Comparison of ENCODE assay signal across 28 mouse cellular contexts in the genomic region with DNA sequence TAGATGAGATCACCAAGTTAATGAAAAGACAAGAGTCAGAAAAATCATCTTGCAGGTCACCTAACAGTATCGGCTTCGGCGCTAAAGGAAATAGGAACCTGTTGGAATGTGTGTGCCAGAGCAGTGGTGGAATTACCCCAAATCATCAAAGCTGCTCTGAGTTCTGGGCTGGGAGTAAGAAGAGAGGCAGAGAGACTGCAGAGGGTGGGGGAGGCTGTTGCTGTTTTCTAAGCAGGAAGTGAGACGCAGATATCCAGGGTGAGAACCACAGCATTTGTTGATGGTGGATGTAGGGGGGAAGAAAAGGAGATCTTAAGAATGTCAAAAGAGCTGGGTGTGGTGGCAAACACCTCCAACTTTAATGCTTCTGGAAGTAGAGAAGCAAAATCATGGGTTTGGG.
DNase-seq lines count a peak whose midpoint lies in the region; ATAC-seq and TF ChIP-seq lines count a peak whose summit lies in the region.
"Had no signal": no experiment of that assay in that cellular context is flagged by ENCODE, and none has a peak within 500 bp of the region (broad histone marks: within the 10 kb centered on the region; RNA-seq: fewer than 3 reads in every experiment).

No protein-coding gene starts in this region.

- in situ Hi-C loops in CH12.LX (cut with MboI; ENCODE audit: low pct_ligation_motif_present, low pct_unique_long_range_greater_than_20kb, low sequenced_read_pairs): no loop called here

- H3K4me3 ChIP-seq in heart, embryonic 10.5 days: no peak overlapping the region
- H3K4me3 ChIP-seq in CH12.LX (replicated peaks in 1 of 3; ENCODE audit: low read depth in 2 of 3, low read length in 2 of 3, poor library complexity in 1 of 3): no peak overlapping the region
- no peak overlapping the region for H3K4me3 ChIP-seq in thymus, adult 2 months (ENCODE audit: control insufficient read depth, insufficient read depth, low read length)
- no peak overlapping the region for H3K4me3 ChIP-seq in hindbrain, embryonic 11.5 days (ENCODE audit: low read depth, low read length)
- H3K4me3 ChIP-seq in limb, embryonic 10.5 days: no peak overlapping the region
- H3K4me3 ChIP-seq: embryonic facial prominence, embryonic 10.5 days; forebrain, embryonic 15.5 days; gastrocnemius, adult 2 months; heart, embryonic 13.5 days; intestine, embryonic 15.5 days; limb, embryonic 13.5 days; liver, embryonic 12.5 days; midbrain, embryonic 10.5 days; neural tube, embryonic 15.5 days had no signal

- dilution Hi-C loops in CH12.LX (cut with MboI; ENCODE audit: extremely low pct_ligation_motif_present, extremely low pct_unique_long_range_greater_than_20kb, low sequenced_read_pairs): no loop called here

- no peak for TF ChIP-seq EP300 in CH12.LX (IDR thresholded peaks at IDR 0.05; ENCODE audit: low read length)

- TF ChIP-seq POLR2A in CH12.LX (IDR thresholded peaks at IDR 0.05; ENCODE audit: low read depth, low read length): no peak
- TF ChIP-seq POLR2A in thymus, adult 2 months (IDR thresholded peaks at IDR 0.05; ENCODE audit: control insufficient read depth, extremely low read depth, insufficient read depth, low read length, poor library complexity): no peak

- H3K4me1 ChIP-seq in heart, embryonic 10.5 days: peaks cover 5% of the 10 kb centered on the region; the same call in 1 of the 2 replicates
- peaks cover 0 to 24% of the 10 kb centered on the region in 2 experiments; a peak in 3 of 4 replicates for H3K4me1 ChIP-seq in CH12.LX (ENCODE audit: control insufficient read depth in 1 of 2, insufficient read depth in 2 of 2)
- no peaks in the 10 kb centered on the region for H3K4me1 ChIP-seq in thymus, adult 2 months (replicated peaks; ENCODE audit: control insufficient read depth, insufficient read depth, low read length)
- no peaks in the 10 kb centered on the region for H3K4me1 ChIP-seq in hindbrain, embryonic 11.5 days (replicated peaks; ENCODE audit: control insufficient read depth, insufficient read depth, low read length)
- no peaks in the 10 kb centered on the region for H3K4me1 ChIP-seq in limb, embryonic 10.5 days
- H3K4me1 ChIP-seq: embryonic facial prominence, embryonic 10.5 days; forebrain, embryonic 15.5 days; intestine, embryonic 15.5 days; limb, embryonic 13.5 days; liver, embryonic 12.5 days had no signal

- no peak overlapping the region for H3K9ac ChIP-seq in CH12.LX (ENCODE audit: insufficient read depth, low read depth)
- H3K9ac ChIP-seq in hindbrain, embryonic 11.5 days (ENCODE audit: low read depth, low read length): no peak overlapping the region
- H3K9ac ChIP-seq: forebrain, embryonic 15.5 days; heart, embryonic 13.5 days; hindbrain, embryonic 14.5 days; intestine, embryonic 15.5 days; limb, embryonic 13.5 days; liver, embryonic 12.5 days; neural tube, embryonic 15.5 days had no signal

- no peaks in the 10 kb centered on the region for H3K9me3 ChIP-seq in heart, embryonic 10.5 days
- H3K9me3 ChIP-seq in CH12.LX (replicated peaks; ENCODE audit: low read length): no peaks in the 10 kb centered on the region
- H3K9me3 ChIP-seq in hindbrain, embryonic 11.5 days (ENCODE audit: control insufficient read depth, low read length): no peaks in the 10 kb centered on the region
- no peaks in the 10 kb centered on the region for H3K9me3 ChIP-seq in limb, embryonic 10.5 days (replicated peaks)
- H3K9me3 ChIP-seq: forebrain, embryonic 15.5 days; intestine, embryonic 15.5 days; liver, embryonic 12.5 days; midbrain, embryonic 10.5 days had no signal

- peak; percentile 70 for DNase-seq in heart, embryonic 10.5 days (ENCODE audit: low spot score)
- no peak for DNase-seq in heart, adult 8-10 months (ENCODE audit: low spot score)
- peak; percentile 22 for DNase-seq in CH12.LX (ENCODE audit: extremely low read depth)
- no peak for DNase-seq in thymus, adult 2 months
- DNase-seq in hindbrain, embryonic 11.5 days (ENCODE audit: low spot score): no peak
- no peak for DNase-seq in limb, embryonic 10.5 days (ENCODE audit: low spot score)
- DNase-seq: adrenal gland, postnatal 36 days; cerebellum, adult 11 months; cerebellum, adult 9-11 months; gastrocnemius, adult 2 months; heart, postnatal 14 days; kidney, postnatal 36 days; lung, adult 18-20 months; lung, postnatal 36 days; right cerebral cortex, adult 18-20 months; thymus, postnatal 14 days had no signal

- no peaks in the 10 kb centered on the region for H3K36me3 ChIP-seq in heart, embryonic 10.5 days
- H3K36me3 ChIP-seq in CH12.LX (replicated peaks in 1 of 2; ENCODE audit: control insufficient read depth in 1 of 2, insufficient read depth in 1 of 2, low read length in 1 of 2): no peaks in the 10 kb centered on the region
- H3K36me3 ChIP-seq in thymus, adult 2 months (ENCODE audit: control insufficient read depth, insufficient read depth, low read length): no peaks in the 10 kb centered on the region
- H3K36me3 ChIP-seq in hindbrain, embryonic 11.5 days (ENCODE audit: control insufficient read depth, insufficient read depth, low read length): no peaks in the 10 kb centered on the region
- H3K36me3 ChIP-seq in limb, embryonic 10.5 days: no peaks in the 10 kb centered on the region
- H3K36me3 ChIP-seq: embryonic facial prominence, embryonic 10.5 days; forebrain, embryonic 15.5 days; heart, embryonic 13.5 days; intestine, embryonic 15.5 days; limb, embryonic 13.5 days; liver, embryonic 12.5 days; midbrain, embryonic 10.5 days; neural tube, embryonic 15.5 days had no signal

- TF ChIP-seq RAD21 in CH12.LX (IDR thresholded peaks at IDR 0.05; ENCODE audit: low read depth, low read length): no peak

- no peak overlapping the region for H3K27ac ChIP-seq in heart, embryonic 10.5 days
- H3K27ac ChIP-seq in CH12.LX (ENCODE audit: insufficient read depth, low read depth): no peak overlapping the region
- no peak overlapping the region for H3K27ac ChIP-seq in thymus, adult 2 months (ENCODE audit: control insufficient read depth, insufficient read depth, low read length)
- H3K27ac ChIP-seq in hindbrain, embryonic 11.5 days (ENCODE audit: low read depth, low read length): no peak overlapping the region
- no peak overlapping the region for H3K27ac ChIP-seq in limb, embryonic 10.5 days
- H3K27ac ChIP-seq: embryonic facial prominence, embryonic 10.5 days; forebrain, embryonic 15.5 days; gastrocnemius, adult 2 months; heart, embryonic 13.5 days; hindbrain, embryonic 14.5 days; intestine, embryonic 15.5 days; limb, embryonic 13.5 days; liver, embryonic 12.5 days; midbrain, embryonic 10.5 days; neural tube, embryonic 15.5 days had no signal

- peak; percentile 78 for ATAC-seq in common myeloid progenitor, adult 5-6 weeks (replicated peaks; ENCODE audit: low read depth, poor library complexity, severe bottlenecking)
- peak; percentile 41; the same call in 1 of the 2 replicates for ATAC-seq in megakaryocyte-erythroid progenitor cell, adult 5-6 weeks (replicated peaks; ENCODE audit: low FRiP score, low TSS enrichment, poor library complexity, severe bottlenecking)
- no peak for ATAC-seq in hindbrain, embryonic 11.5 days (ENCODE audit: low FRiP score)
- ATAC-seq: forebrain, embryonic 15.5 days; intestine, embryonic 15.5 days; liver, embryonic 12.5 days; midbrain, embryonic 16.5 days had no signal

- TF ChIP-seq CTCF in CH12.LX (conservative IDR thresholded peaks at IDR 0.05 in 1 of 2, IDR thresholded peaks at IDR 0.05 in 1 of 2; ENCODE audit: low read depth in 2 of 2, low read length in 2 of 2): no peak
- no peak for TF ChIP-seq CTCF in thymus, adult 2 months (IDR thresholded peaks at IDR 0.05; ENCODE audit: borderline replicate concordance, control insufficient read depth, extremely low read depth, insufficient read depth, low read length, poor library complexity)

- H3K27me3 ChIP-seq in heart, embryonic 10.5 days (ENCODE audit: insufficient read depth, poor library complexity, severe bottlenecking): no peaks in the 10 kb centered on the region
- no peaks in the 10 kb centered on the region for H3K27me3 ChIP-seq in CH12.LX (replicated peaks)
- no peaks in the 10 kb centered on the region for H3K27me3 ChIP-seq in thymus, adult 2 months (ENCODE audit: control insufficient read depth, insufficient read depth, low read length)
- no peaks in the 10 kb centered on the region for H3K27me3 ChIP-seq in hindbrain, embryonic 11.5 days (ENCODE audit: control insufficient read depth, insufficient read depth, low read length)
- H3K27me3 ChIP-seq in limb, embryonic 10.5 days (ENCODE audit: low read depth, poor library complexity, severe bottlenecking): no peaks in the 10 kb centered on the region
- H3K27me3 ChIP-seq: forebrain, embryonic 15.5 days; heart, embryonic 13.5 days; intestine, embryonic 15.5 days; limb, embryonic 13.5 days; liver, embryonic 12.5 days; neural tube, embryonic 15.5 days had no signal

- H3K79me2 ChIP-seq in CH12.LX (replicated peaks; ENCODE audit: control insufficient read depth, extremely low read depth, insufficient read depth, poor library complexity, severe bottlenecking): no peaks in the 10 kb centered on the region

- 49% methylated on average over 4 of the region's 4 CpGs for WGBS in heart, embryonic 10.5 days
- 69% methylated on average over 4 of the region's 4 CpGs for WGBS in thymus, adult 2 months
- WGBS in hindbrain, embryonic 11.5 days: 83% methylated on average over 4 of the region's 4 CpGs
- WGBS in limb, embryonic 10.5 days: 73% methylated on average over 4 of the region's 4 CpGs

- H3K4me2 ChIP-seq in CH12.LX (ENCODE audit: insufficient read depth, low read depth, poor library complexity, severe bottlenecking): no peak overlapping the region
- no peak overlapping the region for H3K4me2 ChIP-seq in hindbrain, embryonic 11.5 days (replicated peaks; ENCODE audit: low read depth, low read length)
- H3K4me2 ChIP-seq: forebrain, embryonic 15.5 days; heart, embryonic 13.5 days; hindbrain, embryonic 14.5 days; intestine, embryonic 15.5 days; limb, embryonic 13.5 days; liver, embryonic 12.5 days; neural tube, embryonic 15.5 days had no signal

TF ChIP-seq in CH12.LX, 34 proteins besides CTCF, POLR2A, EP300 and RAD21:
- no peak for TF ChIP-seq MAZ (IDR thresholded peaks at IDR 0.05; ENCODE audit: low read depth, low read length)
- TF ChIP-seq JUN (IDR thresholded peaks at IDR 0.05; ENCODE audit: insufficient read depth, low read depth, low read length): no peak

Comparison
In these comparisons a context has a peak if more than half of its experiments do, and no peak if none do; other contexts are left out.
1. DNase-seq: peak in heart, embryonic 10.5 days (single experiment) and CH12.LX (single experiment); none in heart, adult 8-10 months (single experiment), thymus, adult 2 months (single experiment), hindbrain, embryonic 11.5 days (single experiment) and limb, embryonic 10.5 days (single experiment).